Mouse (Mus musculus) kidney, postnatal 25 days (tissue): ENCODE measurements around the gene Pdia3.
"Not testable (repeated sequence)": the region's sequence is repeated elsewhere in the genome, so short reads cannot be mapped to it uniquely, and the experiment has no call there.

ENCODE experiments used
- DNase-seq, 2 experiments: peaks; one replicate each; pipeline ENCODE4 v3.0.0; 2021; ENCODE audit warnings: mixed read lengths in 2 of 2

Gene Pdia3

GRCm38 (mm10) chr2:121413387-121414042 lies at the start of gene Pdia3, which contains the start of gene Catsper2:
Gene Pdia3, plus strand, starts transcription at chr2:121413775.
Gene Catsper2, minus strand, starts transcription at chr2:121413792.
- DNase-seq = peak; percentile 95 to 99

- no peak for DNase-seq
Observed at GRCm38 (mm10) chr2:121368831-121369230, 44.7 kb upstream of the Pdia3 start.

DNA sequence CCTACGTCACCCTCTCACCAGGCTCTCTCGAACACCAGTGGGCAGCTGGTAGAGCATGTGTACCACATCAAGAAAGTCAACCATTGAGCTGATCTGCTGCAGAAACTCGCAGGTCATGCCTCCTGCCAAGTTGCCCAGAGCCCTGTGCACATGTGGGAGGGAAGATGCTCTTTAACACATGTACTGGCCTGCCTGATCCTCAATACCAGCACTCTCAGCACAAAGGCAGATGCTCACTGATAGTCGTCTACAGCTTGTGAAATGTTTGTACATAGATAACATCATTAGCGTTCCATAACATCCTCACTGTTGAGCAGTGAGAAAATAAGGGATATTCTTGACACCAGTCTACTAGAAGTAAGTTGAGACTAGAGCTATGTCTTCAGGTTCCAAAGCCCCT lies 42.7 kb upstream of the Pdia3 start:
- no peak for DNase-seq

GRCm38 (mm10) chr2:121372266-121372665 lies 41.3 kb upstream of the Pdia3 start:
- no peak for DNase-seq

GRCm38 (mm10) chr2:121374766-121375165 lies 38.8 kb upstream of the Pdia3 start:
- DNase-seq = no peak

- DNase-seq = not testable (repeated sequence)
Observed at GRCm38 (mm10) chr2:121386961-121387575, 26.5 kb upstream of the Pdia3 start, which contains the start of gene Strc. Gene Strc, minus strand, starts transcription at chr2:121387168.

DNA sequence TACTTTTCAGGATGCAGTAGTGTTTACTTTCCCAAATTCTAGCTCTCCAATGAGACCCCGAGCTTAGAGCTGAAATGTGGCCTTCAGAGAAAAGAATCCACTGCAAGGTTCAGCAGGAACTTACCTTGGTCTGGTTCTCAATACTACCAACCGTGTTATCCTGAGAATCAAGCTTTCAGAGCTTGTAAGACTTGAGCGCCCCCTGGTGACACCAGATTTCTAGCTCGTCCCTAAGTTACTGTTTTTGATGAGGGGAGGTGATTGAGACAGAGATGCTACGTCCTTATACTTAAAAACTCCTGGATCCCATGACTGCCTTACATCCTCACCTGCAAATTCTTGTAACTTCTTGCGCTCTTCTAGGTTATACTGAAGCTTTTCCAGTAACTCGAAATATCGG lies 17.0 kb upstream of the Pdia3 start:
- DNase-seq = peak; percentile 83 to 92

DNA sequence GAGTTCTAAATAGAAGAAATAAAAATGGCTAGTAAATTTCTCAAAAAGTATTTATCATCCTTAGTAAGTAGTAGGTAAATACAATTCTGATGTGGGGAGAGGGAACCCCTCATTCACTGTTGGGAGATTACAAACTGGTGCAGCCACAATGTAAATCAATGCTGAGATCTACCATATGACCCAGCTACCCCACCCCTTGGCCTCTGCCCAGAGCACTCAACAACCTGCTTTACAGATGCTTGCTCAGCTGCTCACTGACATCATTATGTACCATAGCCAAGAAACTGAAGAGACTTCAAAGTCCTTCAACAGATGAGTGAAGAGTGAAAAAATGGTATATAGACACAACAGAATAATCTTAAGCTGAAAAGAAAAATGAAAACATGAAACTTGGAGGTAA lies 10.3 kb upstream of the Pdia3 start:
- DNase-seq = peak; percentile 18 to 38

- DNase-seq = peak; percentile 45 to 57
Observed at GRCm38 (mm10) chr2:121408160-121408559, 5.4 kb upstream of the Pdia3 start.

DNA sequence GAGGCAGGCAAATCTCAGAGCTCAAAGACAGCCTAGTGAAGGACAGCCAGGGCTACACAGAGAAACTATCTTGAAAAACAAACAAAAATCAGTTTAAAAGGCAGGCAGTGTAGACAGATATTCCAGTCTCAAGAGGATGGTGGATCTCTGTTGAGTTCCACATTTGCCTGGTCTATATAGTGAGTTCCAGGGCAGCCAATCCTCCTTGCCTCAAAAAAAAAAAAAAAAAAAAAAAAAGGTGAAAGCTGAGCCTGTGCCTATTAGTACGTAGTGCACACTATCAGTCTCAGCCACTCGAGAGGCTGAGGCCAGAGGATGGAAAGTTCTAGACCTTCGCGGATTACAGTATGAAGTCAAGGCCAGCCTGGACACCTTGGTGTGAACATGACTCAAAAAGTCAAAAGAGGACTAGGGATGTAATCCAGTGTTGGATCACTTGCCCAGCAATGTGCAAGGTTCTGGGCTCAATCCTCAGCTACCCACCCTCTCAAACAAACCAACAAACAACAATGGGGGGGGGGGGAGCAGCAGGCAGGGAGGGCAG lies 660 bp upstream of the Pdia3 start:
- DNase-seq = no peak

- peak; percentile 37 to 66 for DNase-seq
Observed at GRCm38 (mm10) chr2:121414139-121414685, 637 bp downstream of the Pdia3 start.

- DNase-seq = no peak
Observed at GRCm38 (mm10) chr2:121415103-121415502, 1.5 kb downstream of the Pdia3 start.

DNA sequence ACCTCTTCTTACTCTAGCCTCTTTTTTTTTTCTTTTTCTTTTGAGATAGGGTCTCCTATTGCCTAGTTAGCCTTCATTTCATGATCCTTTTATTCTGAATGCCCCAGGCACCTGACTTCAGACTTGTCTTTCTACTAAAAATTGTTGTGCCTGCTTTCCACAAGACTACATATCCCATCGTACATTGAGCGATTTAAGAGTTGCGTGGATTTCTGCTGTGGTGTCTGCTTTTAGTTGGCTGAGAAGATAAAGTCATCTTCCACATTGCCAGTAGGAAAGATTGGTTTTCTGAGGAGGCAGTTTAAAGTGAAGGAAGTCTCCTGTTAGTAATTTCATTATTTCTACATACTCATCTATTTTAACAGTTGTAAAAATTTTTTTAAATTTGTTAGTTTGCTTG lies 2.0 kb downstream of the Pdia3 start:
- DNase-seq = no peak

DNA sequence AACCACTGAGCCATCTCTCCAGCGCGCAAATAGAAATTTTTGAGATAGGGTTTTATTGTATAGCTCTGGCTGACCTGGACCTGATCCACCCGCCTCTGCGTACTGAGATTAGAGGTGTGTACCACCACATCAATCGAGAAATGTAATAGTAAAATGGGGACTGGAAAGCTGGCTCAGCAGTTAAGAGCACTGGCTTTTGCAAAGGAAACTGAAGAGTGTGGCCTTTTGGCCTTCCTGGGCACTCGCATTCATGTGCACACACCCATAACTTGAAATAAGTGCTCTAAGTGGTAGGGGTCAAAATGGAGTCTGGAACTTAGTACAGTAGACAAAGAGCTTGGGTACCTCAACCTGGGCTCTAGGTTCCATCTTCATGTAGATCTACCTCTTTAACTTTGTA lies 2.8 kb downstream of the Pdia3 start:
- no peak for DNase-seq

DNA sequence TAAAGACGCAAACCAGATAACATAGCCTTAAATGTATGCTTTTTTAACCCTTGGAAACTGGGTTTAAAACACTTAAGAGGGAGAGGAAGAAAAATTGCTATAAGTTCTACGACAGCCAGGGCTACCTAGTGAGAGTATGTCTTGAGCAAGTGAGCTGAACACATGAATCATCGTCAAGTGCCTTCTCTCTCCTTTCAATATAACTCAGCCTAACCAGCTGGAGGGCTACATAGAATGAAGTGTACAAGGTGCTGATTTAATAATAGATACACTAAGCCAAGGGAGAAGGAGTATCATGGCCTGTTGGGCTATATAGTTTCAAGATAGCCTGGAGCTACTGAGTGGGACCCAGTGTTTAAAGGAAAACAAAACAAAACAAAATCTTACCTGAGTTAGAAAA lies 4.9 kb downstream of the Pdia3 start:
- no peak for DNase-seq

GRCm38 (mm10) chr2:121423166-121423565 lies 9.6 kb downstream of the Pdia3 start:
- DNase-seq = no peak

DNA sequence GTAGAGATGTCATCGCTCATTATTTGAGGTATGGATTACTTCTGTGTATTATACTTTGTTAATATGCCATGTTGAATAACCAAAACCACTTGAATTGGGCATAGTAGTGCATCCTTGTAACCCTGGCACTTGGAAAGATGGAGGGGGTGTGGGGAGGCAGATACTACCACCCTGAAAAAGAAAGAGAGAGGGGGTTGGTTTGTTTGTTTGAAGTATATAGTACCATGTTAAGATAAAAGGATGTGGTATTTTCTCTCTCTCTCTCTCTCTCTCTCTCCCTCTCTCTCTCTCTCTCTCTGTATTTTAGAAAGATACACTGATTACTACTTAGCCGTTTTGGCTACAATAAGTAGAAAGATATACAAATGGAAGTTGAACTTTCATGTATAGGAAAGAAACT lies 12.3 kb downstream of the Pdia3 start:
- DNase-seq = no peak

- DNase-seq = no peak
Observed at GRCm38 (mm10) chr2:121434854-121435253, 21.3 kb downstream of the Pdia3 start.

DNA sequence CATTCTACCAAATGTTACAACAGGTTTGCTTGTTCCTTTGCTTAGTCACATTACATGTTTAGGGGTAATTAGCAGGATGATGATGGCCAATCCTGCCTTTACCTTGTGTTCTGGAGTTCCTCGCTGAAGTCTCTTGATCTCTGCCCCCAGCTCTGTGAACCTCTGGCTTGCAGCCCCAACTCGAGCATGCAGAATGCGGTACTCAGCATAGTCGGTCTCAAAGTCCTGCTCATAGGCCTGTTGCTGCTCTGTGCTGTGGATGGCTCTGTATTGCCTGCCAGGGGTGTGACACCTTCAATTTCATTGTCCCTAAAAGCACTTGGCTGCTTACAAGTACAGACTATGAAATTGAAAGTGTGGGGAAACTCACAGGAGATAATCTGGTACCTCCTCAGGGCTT lies 26.2 kb downstream of the Pdia3 start:
- DNase-seq = peak; percentile 72 to 87

- DNase-seq = no peak
Observed at GRCm38 (mm10) chr2:121440834-121441605, 27.4 kb downstream of the Pdia3 start.

GRCm38 (mm10) chr2:121441800-121442199 lies 28.2 kb downstream of the Pdia3 start:
- DNase-seq = peak in 1 of 2 experiments; percentile 47

GRCm38 (mm10) chr2:121442259-121443067 lies 28.9 kb downstream of the Pdia3 start:
- DNase-seq = peak; percentile 93 to 94
